Mouse (Mus musculus) hindbrain, embryonic 16.5 days (tissue): ENCODE measurements at regions not wholly inside any gene's neighbourhood (a gene's known extent, or its start where the extent isn't known, plus 50 kb on each side); places are given as distances from the start of the nearest gene placed in this dataset.

Source experiments
- ATAC-seq: fragments of 200-750 bp; cut with Nextera tagmentation; 2 replicates; pipeline ENCODE4 v1.8.0; 2017; ENCODE audit warnings: moderate TSS enrichment, moderate library complexity
- H3K27ac ChIP-seq: fragments of 300-500 bp; sonication (generic); 2 replicates; pipeline ENCODE4 v1.5.1; 2014; ENCODE audit warnings: low read depth, mild to moderate bottlenecking, control low read depth, low read length, moderate library complexity
- H3K27me3 ChIP-seq: fragments of 300-500 bp; sonication (generic); replicated peaks from 2 replicates; pipeline ENCODE4 v1.6.1; 2014; ENCODE audit warnings: low read length; ENCODE audit not compliant: control insufficient read depth, insufficient read depth
- H3K36me3 ChIP-seq: fragments of 300-500 bp; sonication (generic); 2 replicates; pipeline ENCODE4 v1.6.1; 2014; ENCODE audit warnings: mild to moderate bottlenecking, low read length, moderate library complexity, mixed read lengths; ENCODE audit not compliant: control insufficient read depth, insufficient read depth
- H3K4me1 ChIP-seq: fragments of 300-500 bp; sonication (generic); 2 replicates; pipeline ENCODE4 v1.6.1; 2014; ENCODE audit warnings: low read depth, low read length; ENCODE audit not compliant: control insufficient read depth, insufficient read depth
- H3K4me2 ChIP-seq: fragments of 300-500 bp; sonication (generic); 2 replicates; pipeline ENCODE4 v1.6.1; 2014; ENCODE audit warnings: mild to moderate bottlenecking, low read length, control low read depth, moderate library complexity
- H3K4me3 ChIP-seq: fragments of 300-500 bp; sonication (generic); 2 replicates; pipeline ENCODE4 v1.5.1; 2014; ENCODE audit warnings: mild to moderate bottlenecking, low read length, control low read depth, moderate library complexity
- H3K9ac ChIP-seq: fragments of 300-500 bp; sonication (generic); 2 replicates; pipeline ENCODE4 v1.6.1; 2014; ENCODE audit warnings: low read depth, mild to moderate bottlenecking, control low read depth, low read length, moderate library complexity
- H3K9me3 ChIP-seq: fragments of 300-500 bp; sonication (generic); 2 replicates; pipeline ENCODE4 v1.6.1; 2014; ENCODE audit warnings: mild to moderate bottlenecking, low read length, moderate library complexity; ENCODE audit not compliant: control insufficient read depth
- WGBS: fragments of 180-500 bp; shearing (Covaris S2); extraction: QIAGEN DNeasy Blood & Tissue Kit; methylation state at CpG from one replicate; pipeline ENCODE4 v1.1.7; 2014; 5-methylcytosine and 5-hydroxymethylcytosine counted together

- Histone ChIP-seq H3K36me3 (no peaks in the 10 kb centered on the region), H3K9me3 (no peaks in the 10 kb centered on the region), H3K4me2 (no peak overlapping the region), H3K4me1 (no peaks in the 10 kb centered on the region), H3K27ac (no peak overlapping the region), H3K27me3 (no peaks in the 10 kb centered on the region), H3K9ac (no peak overlapping the region), H3K4me3 (no peak overlapping the region)
- no peak for ATAC-seq
- WGBS = 58% methylated on average over 15 of the region's 15 CpGs
Observed at GRCm38 (mm10) chr13:101061233-101062144, 228.3 kb upstream of the Slc30a5 start.

- Histone ChIP-seq H3K9ac (no peak overlapping the region), H3K27ac (no peak overlapping the region), H3K9me3 (no peaks in the 10 kb centered on the region), H3K4me2 (no peak overlapping the region), H3K4me3 (no peak overlapping the region), H3K4me1 (no peaks in the 10 kb centered on the region), H3K36me3 (no peaks in the 10 kb centered on the region), H3K27me3 (no peaks in the 10 kb centered on the region)
- no peak for ATAC-seq
- 72% methylated on average over 1 of the region's 1 CpGs for WGBS
Observed at GRCm38 (mm10) chr13:101049511-101049910, 216.3 kb upstream of the Slc30a5 start.

- Histone ChIP-seq H3K36me3 (no peaks in the 10 kb centered on the region), H3K27ac (no peak overlapping the region), H3K4me2 (no peak overlapping the region), H3K27me3 (no peaks in the 10 kb centered on the region), H3K9me3 (no peaks in the 10 kb centered on the region), H3K4me1 (no peaks in the 10 kb centered on the region), H3K4me3 (no peak overlapping the region), H3K9ac (no peak overlapping the region)
- WGBS = 75% methylated on average over 1 of the region's 1 CpGs
- 0 out of 2 replicates have a peak, but pooled peaks have one; percentile 40 for ATAC-seq
Observed at GRCm38 (mm10) chr13:101032594-101032993, 199.4 kb upstream of the Slc30a5 start.

DNA sequence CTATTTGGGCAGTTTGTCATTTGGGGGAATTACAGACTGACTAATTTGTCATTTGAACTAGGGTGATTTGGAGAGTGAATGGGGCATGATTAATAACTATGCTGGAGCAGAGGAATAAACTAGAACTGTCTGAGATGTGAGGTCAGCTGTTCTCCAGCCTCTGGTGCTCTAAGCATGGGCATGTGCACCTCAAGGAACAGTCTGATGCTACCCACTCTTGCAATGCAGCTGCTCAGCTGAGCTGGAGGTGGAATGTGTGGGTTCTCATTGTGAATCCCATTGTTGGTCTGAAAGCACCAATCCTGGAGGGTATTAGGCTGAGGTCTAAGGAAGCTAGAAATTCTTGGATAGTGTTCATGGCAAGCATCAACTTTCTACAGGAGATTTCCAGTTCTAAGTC lies 192.8 kb upstream of the Slc30a5 start:
- no peak overlapping the region for H3K4me2 ChIP-seq
- no peak overlapping the region for H3K4me3 ChIP-seq
- H3K27ac ChIP-seq = no peak overlapping the region
- no peaks in the 10 kb centered on the region for H3K9me3 ChIP-seq
- H3K36me3 ChIP-seq = no peaks in the 10 kb centered on the region
- H3K27me3 ChIP-seq = no peaks in the 10 kb centered on the region
- no peaks in the 10 kb centered on the region for H3K4me1 ChIP-seq
- no peak for ATAC-seq
- no peak overlapping the region for H3K9ac ChIP-seq

DNA sequence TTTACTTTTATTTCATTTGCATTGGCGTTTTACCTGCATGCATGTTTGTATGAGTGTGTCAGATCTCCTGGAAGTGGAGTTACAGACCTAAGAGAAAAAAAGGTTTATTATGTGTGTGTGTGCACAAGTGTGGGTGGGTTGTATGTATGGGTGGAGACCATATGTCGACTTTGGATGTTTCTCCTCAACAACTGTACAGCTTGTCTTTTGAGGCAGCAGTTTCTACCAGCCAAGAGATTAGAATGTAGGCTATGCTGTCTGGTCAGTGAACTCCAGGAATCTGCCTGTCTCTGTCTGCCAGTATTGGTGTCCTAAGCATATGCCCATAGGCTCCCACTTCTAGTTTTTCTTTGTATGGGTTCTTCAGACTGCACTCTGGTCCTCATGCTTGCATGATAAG lies 192.3 kb upstream of the Slc30a5 start:
- Histone ChIP-seq H3K27ac (no peak overlapping the region), H3K4me1 (no peaks in the 10 kb centered on the region), H3K9me3 (no peaks in the 10 kb centered on the region), H3K4me2 (no peak overlapping the region), H3K27me3 (no peaks in the 10 kb centered on the region), H3K9ac (no peak overlapping the region), H3K4me3 (no peak overlapping the region), H3K36me3 (no peaks in the 10 kb centered on the region)
- WGBS = 86% methylated on average over 2 of the region's 2 CpGs
- ATAC-seq = no peak

DNA sequence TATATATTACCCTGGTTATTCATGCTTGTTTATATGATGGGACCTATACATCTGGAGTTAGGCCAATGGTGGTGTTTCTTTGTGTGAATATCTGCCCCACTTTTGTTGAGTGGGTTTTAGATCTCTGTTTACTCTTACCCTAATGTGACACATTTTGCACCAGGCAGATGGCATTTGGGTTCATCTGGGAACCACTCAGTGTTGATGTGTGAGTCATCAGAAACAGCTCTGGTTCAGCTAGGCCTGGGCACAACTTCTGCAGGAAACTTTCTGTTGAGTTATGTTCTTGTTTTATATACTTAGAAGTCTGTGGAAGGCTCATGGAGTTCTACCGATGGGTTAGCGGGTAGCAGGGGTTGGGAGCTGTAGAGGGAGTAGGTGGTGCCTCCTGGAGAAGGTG lies 191.7 kb upstream of the Slc30a5 start:
- H3K9me3 ChIP-seq = no peaks in the 10 kb centered on the region
- ATAC-seq = no peak
- WGBS = 100% methylated on average over 2 of the region's 2 CpGs

GRCm38 (mm10) chr13:101019272-101019676 lies 186.0 kb upstream of the Slc30a5 start:
- Histone ChIP-seq H3K4me3 (no peak overlapping the region), H3K4me2 (no peak overlapping the region), H3K4me1 (no peaks in the 10 kb centered on the region), H3K36me3 (no peaks in the 10 kb centered on the region), H3K27ac (no peak overlapping the region), H3K27me3 (no peaks in the 10 kb centered on the region), H3K9ac (no peak overlapping the region), H3K9me3 (no peaks in the 10 kb centered on the region)
- peak; percentile 68; the same call in 1 of the 2 replicates for ATAC-seq
- WGBS = 60% methylated on average over 7 of the region's 7 CpGs

More for the DNA sequence above, 191.7 kb upstream of the Slc30a5 start:
- no peaks in the 10 kb centered on the region for H3K27me3 ChIP-seq
- no peak overlapping the region for H3K4me3 ChIP-seq
- H3K4me1 ChIP-seq = no peaks in the 10 kb centered on the region
- no peak overlapping the region for H3K4me2 ChIP-seq
- no peaks in the 10 kb centered on the region for H3K36me3 ChIP-seq
- H3K9ac ChIP-seq = no peak overlapping the region
- H3K27ac ChIP-seq = no peak overlapping the region

DNA sequence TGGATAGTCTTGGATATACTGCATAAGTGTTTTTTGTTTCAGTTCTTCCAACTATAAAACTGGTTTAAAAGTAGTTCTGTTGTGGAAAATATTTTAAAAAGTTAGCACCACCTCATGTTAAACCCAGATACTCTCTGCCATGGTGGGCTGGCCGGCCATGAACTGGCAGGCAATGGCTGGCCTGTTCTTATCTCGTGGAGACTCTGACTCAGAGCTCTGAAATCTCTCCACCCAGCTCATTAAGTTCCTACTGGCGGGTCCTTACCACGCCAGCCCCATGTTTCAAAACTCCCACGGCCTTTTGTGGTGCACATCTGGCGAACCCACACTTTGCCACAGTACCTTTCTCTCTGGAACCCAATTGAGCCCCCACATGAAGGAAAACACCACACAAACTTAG lies 183.8 kb upstream of the Slc30a5 start:
- H3K36me3 ChIP-seq = no peaks in the 10 kb centered on the region

GRCm38 (mm10) chr13:101016181-101016580 lies 183.0 kb upstream of the Slc30a5 start:
- Histone ChIP-seq H3K27ac (no peak overlapping the region), H3K9ac (no peak overlapping the region), H3K4me1 (no peaks in the 10 kb centered on the region), H3K4me3 (no peak overlapping the region), H3K9me3 (no peaks in the 10 kb centered on the region), H3K36me3 (no peaks in the 10 kb centered on the region), H3K4me2 (no peak overlapping the region), H3K27me3 (no peaks in the 10 kb centered on the region)
- 78% methylated on average over 1 of the region's 1 CpGs for WGBS
- ATAC-seq = no peak

More for the DNA sequence above, 183.8 kb upstream of the Slc30a5 start:
- 80% methylated on average over 6 of the region's 6 CpGs for WGBS
- no peak for ATAC-seq
- Histone ChIP-seq H3K9ac (no peak overlapping the region), H3K4me3 (no peak overlapping the region), H3K4me1 (no peaks in the 10 kb centered on the region), H3K27me3 (no peaks in the 10 kb centered on the region), H3K4me2 (no peak overlapping the region), H3K9me3 (no peaks in the 10 kb centered on the region), H3K27ac (no peak overlapping the region)
